ENCODE assay signal across 18 mouse cellular contexts in the genomic region with DNA sequence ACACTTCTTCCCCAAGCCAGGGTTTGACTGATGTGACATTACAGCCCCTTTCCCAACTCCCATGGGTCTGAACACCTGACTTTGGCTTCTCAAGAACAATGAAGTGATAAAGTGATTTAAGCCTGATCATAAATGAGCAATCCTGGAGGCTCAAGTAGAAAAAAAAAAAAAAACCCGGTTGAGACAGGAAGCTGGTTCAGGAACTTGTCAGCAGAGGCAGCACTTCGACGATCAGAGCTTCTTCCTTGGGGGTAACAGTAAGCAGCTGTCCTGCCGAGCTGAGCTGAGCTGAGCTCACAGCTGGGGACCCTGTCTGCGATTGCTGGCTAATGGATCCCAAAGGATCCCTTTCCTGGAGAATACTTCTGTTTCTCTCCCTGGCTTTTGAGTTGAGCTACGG. TPM values are rescaled to one million over a fixed set of nuclear protein-coding genes. Genes with fewer than 3 reads are reported as not detected.
DNase-seq lines count a peak whose midpoint lies in the region; ATAC-seq and TF ChIP-seq lines count a peak whose summit lies in the region.
"Had no signal": no experiment of that assay in that cellular context is flagged by ENCODE, and none has a peak within 500 bp of the region (broad histone marks: within the 10 kb centered on the region; RNA-seq: fewer than 3 reads in every experiment).

A gene (plus strand): TSS at position 230 of the 400 bp plus-strand sequence.

- H3K4me1 ChIP-seq in spleen, adult 2 months (ENCODE audit: control insufficient read depth, insufficient read depth, insufficient read length): peaks cover 7% of the 10 kb centered on the region
- H3K4me1 ChIP-seq in intestine, postnatal 0 days (replicated peaks; ENCODE audit: control insufficient read depth, insufficient read depth, low read length): no peaks in the 10 kb centered on the region
- H3K4me1 ChIP-seq: embryonic facial prominence, embryonic 12.5 days; forebrain, embryonic 10.5 days; midbrain, embryonic 12.5 days; neural tube, embryonic 12.5 days had no signal

- H3K27ac ChIP-seq in spleen, adult 2 months (ENCODE audit: insufficient read depth, low read length): peak within 1 kb of the TSS; percentile 61
- no peak within 1 kb of the TSS for H3K27ac ChIP-seq in intestine, postnatal 0 days (ENCODE audit: low read depth, low read length)
- H3K27ac ChIP-seq: embryonic facial prominence, embryonic 12.5 days; forebrain, embryonic 10.5 days; liver, embryonic 14.5 days; midbrain, embryonic 12.5 days; neural tube, embryonic 12.5 days had no signal

- H3K9ac ChIP-seq in intestine, postnatal 0 days (ENCODE audit: low read depth, low read length): no peak within 1 kb of the TSS
- H3K9ac ChIP-seq: embryonic facial prominence, embryonic 12.5 days; liver, embryonic 14.5 days; midbrain, embryonic 12.5 days; neural tube, embryonic 12.5 days had no signal

- peak; percentile 52; the same call in 1 of the 2 replicates for TF ChIP-seq POLR2A in spleen, adult 2 months (IDR thresholded peaks at IDR 0.05; ENCODE audit: low read depth, low read length)

- peak within 1 kb of the TSS; percentile 56 for H3K4me3 ChIP-seq in spleen, adult 2 months (ENCODE audit: extremely low read depth, insufficient read depth, insufficient read length)
- no peak within 1 kb of the TSS for H3K4me3 ChIP-seq in intestine, postnatal 0 days (ENCODE audit: low read depth, low read length)
- H3K4me3 ChIP-seq: embryonic facial prominence, embryonic 12.5 days; forebrain, embryonic 10.5 days; midbrain, embryonic 12.5 days; neural tube, embryonic 12.5 days had no signal

- WGBS in spleen, adult 2 months: 7% methylated on average over 6 of the region's 6 CpGs
- WGBS in intestine, postnatal 0 days: 29% methylated on average over 6 of the region's 6 CpGs

- TF ChIP-seq CTCF in spleen, adult 2 months (IDR thresholded peaks at IDR 0.05; ENCODE audit: extremely low read depth, insufficient read depth, insufficient read length, insufficient replicate concordance): no peak
- TF ChIP-seq CTCF in intestine, postnatal 0 days (IDR thresholded peaks at IDR 0.05; ENCODE audit: low read depth): no peak

- no peak within 1 kb of the TSS for H3K4me2 ChIP-seq in intestine, postnatal 0 days (replicated peaks; ENCODE audit: low read depth)
- H3K4me2 ChIP-seq: embryonic facial prominence, embryonic 12.5 days; midbrain, embryonic 12.5 days; neural tube, embryonic 12.5 days had no signal

- peak; percentile 52 for ATAC-seq in granulocyte monocyte progenitor cell, adult 5-6 weeks (replicated peaks; ENCODE audit: poor library complexity, severe bottlenecking)
- no peak for ATAC-seq in intestine, postnatal 0 days

- H3K27me3 ChIP-seq in spleen, adult 2 months (ENCODE audit: control insufficient read depth, insufficient read depth, low read length): no peaks in the 10 kb centered on the region
- no peaks in the 10 kb centered on the region for H3K27me3 ChIP-seq in splenic B cell, adult 2 months (ENCODE audit: control insufficient read depth, insufficient read depth, low read length, poor library complexity, severe bottlenecking)
- H3K27me3 ChIP-seq in intestine, postnatal 0 days (replicated peaks; ENCODE audit: control insufficient read depth, insufficient read depth, low read length): no peaks in the 10 kb centered on the region
- H3K27me3 ChIP-seq: embryonic facial prominence, embryonic 12.5 days; midbrain, embryonic 12.5 days; neural tube, embryonic 12.5 days had no signal

- H3K9me3 ChIP-seq in intestine, postnatal 0 days (ENCODE audit: control insufficient read depth): no peaks in the 10 kb centered on the region
- H3K9me3 ChIP-seq: embryonic facial prominence, embryonic 12.5 days; forebrain, embryonic 10.5 days; midbrain, embryonic 12.5 days; neural tube, embryonic 12.5 days had no signal

- H3K36me3 ChIP-seq in spleen, adult 2 months (ENCODE audit: control insufficient read depth, insufficient read depth, low read length): no peaks in the 10 kb centered on the region
- 0 out of 2 replicates have a peak, but pooled peaks cover 1% of the 10 kb centered on the region for H3K36me3 ChIP-seq in splenic B cell, adult 2 months (ENCODE audit: control insufficient read depth, insufficient read depth, low read length, poor library complexity, severe bottlenecking)
- H3K36me3 ChIP-seq in intestine, postnatal 0 days (ENCODE audit: control insufficient read depth, insufficient read depth): no peaks in the 10 kb centered on the region
- H3K36me3 ChIP-seq: embryonic facial prominence, embryonic 12.5 days; forebrain, embryonic 10.5 days; midbrain, embryonic 12.5 days; neural tube, embryonic 12.5 days had no signal

- peak; percentile 52 to 63 for DNase-seq in spleen, adult 2 months (ENCODE audit: low read depth in 1 of 2, low spot score in 2 of 2)
- DNase-seq in spleen, postnatal 4 days (ENCODE audit: low spot score in 2 of 2): no peak
- peak; percentile 71 for DNase-seq in splenic B cell, adult 2 months (ENCODE audit: low read depth, low spot score)
- DNase-seq in layer of hippocampus, adult 8-10 months (ENCODE audit: low spot score in 2 of 2): no peak
- no peak for DNase-seq in cerebellum, postnatal 4 days (ENCODE audit: low spot score in 2 of 2)
- DNase-seq in heart, postnatal 4 days: no peak
- DNase-seq: adrenal gland, adult 8-10 months; cerebellum, postnatal 10 days; heart, postnatal 10 days; kidney, postnatal 14 days; lung, postnatal 10 days had no signal

RNA-seq across cellular contexts. Expression of the gene that starts here (rescaled TPM):
- polyA plus RNA-seq in spleen, adult 2 months (2012; rRNA removed): 3.7 and 4.5 TPM in 2 replicates
- total RNA-seq in granulocyte monocyte progenitor cell, adult 5-6 weeks (2014; fragmentation: Nextera tagmentation): not detected in 2 replicates
- 0.04 TPM in 1 of 2 replicates, not detected in the other for total RNA-seq in granulocyte monocyte progenitor cell, adult 5-6 weeks (2017)
- total RNA-seq in layer of hippocampus, adult 8-10 months (2022): under 1 TPM; 0.13 to 0.31 (median 0.14) TPM
- polyA plus RNA-seq in intestine, postnatal 0 days (2015; fragmentation: Nextera tagmentation; extraction: Ambion mirVana): 0.14 TPM in 1 of 2 replicates, not detected in the other
- under 1 TPM; 0.07 to 0.10 TPM for total RNA-seq in heart, postnatal 4 days (2021)

Comparison
In these comparisons a context has a peak if more than half of its experiments do, and no peak if none do; other contexts are left out.
1. DNase-seq: peak in spleen, adult 2 months (2 of 2) and splenic B cell, adult 2 months (single experiment); none in spleen, postnatal 4 days (0 of 2), layer of hippocampus, adult 8-10 months (0 of 2), cerebellum, postnatal 4 days (0 of 2) and heart, postnatal 4 days (single experiment).
2. Peak in ATAC-seq in granulocyte monocyte progenitor cell, adult 5-6 weeks; RNA of the gene not detected or under 1 TPM.